ENCODE assay signal across 17 mouse cellular contexts in genomic region chr6:29864926-29865325, GRCm38 (mm10). TPM values are rescaled to one million over a fixed set of nuclear protein-coding genes. Genes with fewer than 3 reads are reported as not detected.
"Had no signal": no experiment of that assay in that cellular context is flagged by ENCODE, and none has a peak within 500 bp of the region (broad histone marks: within the 10 kb centered on the region; RNA-seq: fewer than 3 reads in every experiment).

No protein-coding gene starts in this region.

- H3K27ac ChIP-seq: macrophage; midbrain, embryonic 13.5 days; midbrain, embryonic 15.5 days; neural tube, embryonic 12.5 days had no signal

- H3K36me3 ChIP-seq: midbrain, embryonic 13.5 days; midbrain, embryonic 15.5 days; neural tube, embryonic 12.5 days had no signal

- ATAC-seq: midbrain, embryonic 13.5 days; midbrain, embryonic 15.5 days had no signal

- H3K27me3 ChIP-seq: megakaryocyte, embryonic 14.5 days; midbrain, embryonic 13.5 days; midbrain, embryonic 15.5 days; neural tube, embryonic 12.5 days had no signal

- H3K4me2 ChIP-seq: lung, embryonic 14.5 days; midbrain, embryonic 11.5 days; midbrain, embryonic 13.5 days; midbrain, embryonic 15.5 days; neural tube, embryonic 12.5 days had no signal

- H3K4me1 ChIP-seq: megakaryocyte, embryonic 14.5 days; midbrain, embryonic 13.5 days; midbrain, embryonic 15.5 days; neural tube, embryonic 12.5 days had no signal

- H3K4me3 ChIP-seq: megakaryocyte, embryonic 14.5 days; midbrain, embryonic 13.5 days; midbrain, embryonic 15.5 days; neural tube, embryonic 12.5 days had no signal

- H3K9ac ChIP-seq: lung, embryonic 14.5 days; midbrain, embryonic 13.5 days; midbrain, embryonic 15.5 days; neural tube, embryonic 12.5 days had no signal

- H3K9me3 ChIP-seq: midbrain, embryonic 13.5 days; midbrain, embryonic 15.5 days; neural tube, embryonic 12.5 days had no signal

- DNase-seq: lung, adult 18-20 months; lung, embryonic 14.5 days; lung, postnatal 14 days; lung, postnatal 36 days; right cerebral cortex, postnatal 25 days; right cerebral cortex, postnatal 4 days; spleen, adult 18-20 months; thymus, adult 2 months; thymus, postnatal 25 days; thymus, postnatal 4 days had no signal

RNA-seq across cellular contexts. Expression of gene Strip2, which starts 51.9 kb away (rescaled TPM):
- total RNA-seq: neutrophil, adult 5-6 weeks had no signal
